ENCODE assay signal across 8 mouse cellular contexts in the genomic region with DNA sequence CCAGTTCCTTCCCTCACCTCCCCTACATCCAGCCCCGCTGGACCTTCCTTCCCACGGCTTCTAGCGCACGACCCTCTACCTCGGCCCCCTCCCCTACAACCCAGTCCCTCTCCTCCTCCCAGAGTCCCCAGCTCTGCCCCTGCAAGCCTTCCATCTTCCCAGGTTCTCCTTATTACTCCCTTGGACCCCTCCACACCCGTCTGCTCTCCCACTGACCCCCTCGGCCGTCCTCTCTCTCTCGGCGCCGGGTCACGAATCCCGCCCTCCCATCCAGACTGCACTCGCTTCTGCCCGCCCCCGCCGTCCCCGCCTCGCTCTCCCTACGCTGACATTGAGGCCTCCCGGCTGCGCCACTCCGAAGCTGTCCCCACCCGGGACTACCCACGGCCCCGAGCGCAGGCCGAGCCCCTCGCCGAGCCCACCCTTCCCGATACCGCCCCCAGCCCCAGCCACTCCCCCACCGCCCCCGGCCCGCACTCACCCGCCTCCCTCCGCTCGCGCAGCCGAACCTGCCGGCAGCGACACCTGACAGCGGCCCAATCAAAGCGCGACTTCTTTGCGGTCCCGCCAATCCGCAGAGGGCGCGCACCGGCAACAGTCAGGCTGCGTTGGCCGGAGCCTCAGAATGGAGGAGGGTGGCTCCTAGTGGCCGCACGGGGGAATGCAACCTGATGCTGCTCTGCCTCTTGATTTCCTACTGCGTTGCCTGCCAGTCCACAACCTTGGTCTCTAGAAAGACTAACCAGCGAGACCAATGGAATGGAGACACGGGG. TPM values are rescaled to one million over a fixed set of nuclear protein-coding genes. Genes with fewer than 3 reads are reported as not detected.
DNase-seq lines count a peak whose midpoint lies in the region; ATAC-seq and TF ChIP-seq lines count a peak whose summit lies in the region.

Ppip5k1 (minus strand) TSS at position 577 of the 773 bp plus-strand sequence.

- peaks cover 23% of the 10 kb centered on the region for H3K4me1 ChIP-seq in heart, embryonic 12.5 days (replicated peaks)
- peaks cover 8% of the 10 kb centered on the region; the same call in 1 of the 2 replicates for H3K4me1 ChIP-seq in kidney, postnatal 0 days (replicated peaks; ENCODE audit: insufficient read depth, low read length)
- peaks cover 5% of the 10 kb centered on the region for H3K4me1 ChIP-seq in liver, embryonic 11.5 days (replicated peaks; ENCODE audit: control insufficient read depth, insufficient read depth, low read length)
- peaks cover 5% of the 10 kb centered on the region; the same call in 1 of the 2 replicates for H3K4me1 ChIP-seq in stomach, embryonic 14.5 days (ENCODE audit: control insufficient read depth, insufficient read depth, low read length)

- H3K4me3 ChIP-seq in heart, embryonic 12.5 days: peak within 1 kb of the TSS; percentile 86
- peak within 1 kb of the TSS; percentile 66 for H3K4me3 ChIP-seq in kidney, postnatal 0 days (replicated peaks; ENCODE audit: low read depth, low read length)
- peak within 1 kb of the TSS; percentile 71 for H3K4me3 ChIP-seq in liver, embryonic 11.5 days (ENCODE audit: low read depth, low read length)
- H3K4me3 ChIP-seq in stomach, embryonic 14.5 days (ENCODE audit: low read depth, low read length): peak within 1 kb of the TSS; percentile 65

- H3K27ac ChIP-seq in heart, embryonic 12.5 days (ENCODE audit: poor library complexity, severe bottlenecking): peak within 1 kb of the TSS; percentile 47; the same call in 1 of the 2 replicates
- peak within 1 kb of the TSS; percentile 50; the same call in 1 of the 2 replicates for H3K27ac ChIP-seq in kidney, postnatal 0 days
- H3K27ac ChIP-seq in liver, embryonic 11.5 days (ENCODE audit: low read depth, low read length): no peak within 1 kb of the TSS
- peak within 1 kb of the TSS; percentile 39; the same call in 1 of the 2 replicates for H3K27ac ChIP-seq in stomach, embryonic 14.5 days (ENCODE audit: low read length)

- TF ChIP-seq CTCF in kidney, postnatal 0 days (IDR thresholded peaks at IDR 0.05; ENCODE audit: low read depth): peak; percentile 95

- under 1% methylated on average over 58 of the region's 58 CpGs for WGBS in heart, embryonic 12.5 days
- WGBS in kidney, postnatal 0 days: under 1% methylated on average over 57 of the region's 58 CpGs
- WGBS in liver, embryonic 11.5 days: under 1% methylated on average over 58 of the region's 58 CpGs
- WGBS in stomach, embryonic 14.5 days: under 1% methylated on average over 58 of the region's 58 CpGs

- H3K9me3 ChIP-seq in heart, embryonic 12.5 days (replicated peaks): no peaks in the 10 kb centered on the region
- no peaks in the 10 kb centered on the region for H3K9me3 ChIP-seq in kidney, postnatal 0 days (replicated peaks; ENCODE audit: low read length)
- no peaks in the 10 kb centered on the region for H3K9me3 ChIP-seq in liver, embryonic 11.5 days (ENCODE audit: control insufficient read depth, low read length)
- no peaks in the 10 kb centered on the region for H3K9me3 ChIP-seq in stomach, embryonic 14.5 days (ENCODE audit: control insufficient read depth, low read depth, low read length)

- peak; percentile 96 for DNase-seq in CD4-positive helper T cell, adult 2 months (ENCODE audit: low read depth, low spot score)
- DNase-seq in brain, embryonic 18.5 days (ENCODE audit: low read depth, low spot score): peak; percentile 93
- peak; percentile 98 for DNase-seq in kidney, postnatal 0 days (ENCODE audit: low spot score)
- peak; percentile 95 for DNase-seq in liver, embryonic 11.5 days (ENCODE audit: low spot score)
- DNase-seq in naive thymus-derived CD4-positive, alpha-beta T cell, adult 2 months (ENCODE audit: low read depth): peak; percentile 97

- no peaks in the 10 kb centered on the region for H3K36me3 ChIP-seq in heart, embryonic 12.5 days
- no peaks in the 10 kb centered on the region for H3K36me3 ChIP-seq in kidney, postnatal 0 days (ENCODE audit: insufficient read depth, low read length)
- H3K36me3 ChIP-seq in liver, embryonic 11.5 days (ENCODE audit: control insufficient read depth, insufficient read depth, low read length): no peaks in the 10 kb centered on the region
- H3K36me3 ChIP-seq in stomach, embryonic 14.5 days (ENCODE audit: control insufficient read depth, insufficient read depth, low read length): no peaks in the 10 kb centered on the region

- peaks cover 29% of the 10 kb centered on the region for H3K27me3 ChIP-seq in heart, embryonic 12.5 days (replicated peaks)
- no peaks in the 10 kb centered on the region for H3K27me3 ChIP-seq in kidney, postnatal 0 days (ENCODE audit: insufficient read depth, low read length)
- H3K27me3 ChIP-seq in liver, embryonic 11.5 days (replicated peaks; ENCODE audit: control insufficient read depth, insufficient read depth, low read length): peaks cover 36% of the 10 kb centered on the region
- H3K27me3 ChIP-seq in stomach, embryonic 14.5 days (ENCODE audit: control insufficient read depth, insufficient read depth, low read length): no peaks in the 10 kb centered on the region

- peak; percentile 98 for ATAC-seq in erythroid progenitor cell, adult 5-6 weeks (replicated peaks; ENCODE audit: low FRiP score, poor library complexity, severe bottlenecking)
- ATAC-seq in heart, embryonic 12.5 days (ENCODE audit: insufficient number of reproducible peaks, low FRiP score): peak; percentile 96
- peak; percentile 92 for ATAC-seq in kidney, postnatal 0 days (replicated peaks; ENCODE audit: low FRiP score, low read depth)
- peak; percentile 97 for ATAC-seq in liver, embryonic 11.5 days (replicated peaks; ENCODE audit: low FRiP score)
- peak; percentile 94 for ATAC-seq in stomach, embryonic 14.5 days (ENCODE audit: insufficient number of reproducible peaks, insufficient read depth, low FRiP score, low read depth)

- peak within 1 kb of the TSS; percentile 88 for H3K4me2 ChIP-seq in heart, embryonic 12.5 days
- peak within 1 kb of the TSS; percentile 92 for H3K4me2 ChIP-seq in kidney, postnatal 0 days (ENCODE audit: low read length)
- H3K4me2 ChIP-seq in liver, embryonic 11.5 days: peak within 1 kb of the TSS; percentile 97
- peak within 1 kb of the TSS; percentile 85 for H3K4me2 ChIP-seq in stomach, embryonic 14.5 days (replicated peaks; ENCODE audit: low read depth, low read length)

- H3K9ac ChIP-seq in heart, embryonic 12.5 days: peak within 1 kb of the TSS; percentile 85
- H3K9ac ChIP-seq in kidney, postnatal 0 days (ENCODE audit: low read depth, low read length): peak within 1 kb of the TSS; percentile 63
- peak within 1 kb of the TSS; percentile 74 for H3K9ac ChIP-seq in liver, embryonic 11.5 days (ENCODE audit: low read depth, low read length)
- peak within 1 kb of the TSS; percentile 69 for H3K9ac ChIP-seq in stomach, embryonic 14.5 days (replicated peaks; ENCODE audit: low read depth, low read length)

RNA-seq across cellular contexts. Expression of gene Ppip5k1, which starts in this region (rescaled TPM):
- total RNA-seq in erythroid progenitor cell, adult 5-6 weeks (2015; ENCODE audit: low replicate concordance): 12.6 and 19.3 TPM in 2 replicates
- total RNA-seq in erythroid progenitor cell, adult 5-6 weeks (2017; ENCODE audit: low replicate concordance): 18.6 and 24.6 TPM in 2 replicates
- 11.2 and 11.6 TPM in 2 replicates for polyA plus RNA-seq in heart, embryonic 12.5 days (2016; fragmentation: Nextera tagmentation; extraction: Ambion mirVana)
- 13.1 and 14.0 TPM in 2 replicates for polyA plus RNA-seq in kidney, postnatal 0 days (2015; fragmentation: Nextera tagmentation; extraction: Ambion mirVana)
- 9.6 and 10.1 TPM in 2 replicates for polyA plus RNA-seq in liver, embryonic 11.5 days (2014; fragmentation: Nextera tagmentation; extraction: Ambion mirVana)
- 15.4 and 18.0 TPM in 2 replicates for polyA plus RNA-seq in stomach, embryonic 14.5 days (2014; fragmentation: Nextera tagmentation; extraction: Ambion mirVana)
